Mouse (Mus musculus) spleen, adult 2 months (tissue): Measurements from ENCODE around the gene Sfswap.

Experiments used
- CTCF ChIP-seq: fragments of 200-500 bp; IDR thresholded peaks from 2 replicates; pipeline ENCODE4 v1.5.1; 2011; ENCODE audit warnings: mild to moderate bottlenecking, inconsistent platforms; ENCODE audit not compliant: insufficient read depth, insufficient read length, insufficient replicate concordance; ENCODE audit errors: extremely low read depth
- POLR2A ChIP-seq: fragments of 200-500 bp; IDR thresholded peaks from 2 replicates; pipeline ENCODE4 v1.6.1; 2011; ENCODE audit warnings: low read depth, low read length, inconsistent platforms

- TF ChIP-seq POLR2A: no peak
- no peak for TF ChIP-seq CTCF
These were observed 49.8 kb downstream of the Sfswap start for GRCm38 (mm10) chr5:129550790-129551189.
